Comparison of ENCODE assay signal across 8 mouse cellular contexts in genomic region chr3:121262521-121263204, GRCm38 (mm10). TPM values are rescaled to one million over a fixed set of nuclear protein-coding genes. Genes with fewer than 3 reads are reported as not detected.
A peak's percentile ranks its signal among the peaks of the same experiment; 100 is the strongest.
DNase-seq lines count a peak whose midpoint lies in the region; ATAC-seq and TF ChIP-seq lines count a peak whose summit lies in the region.

No protein-coding gene starts in this region.

- no peak for TF ChIP-seq CTCF in forebrain, postnatal 0 days (IDR thresholded peaks at IDR 0.05; ENCODE audit: low read depth)

- peak overlapping the region; percentile 79 for H3K4me3 ChIP-seq in forebrain, postnatal 0 days (ENCODE audit: low read depth, low read length)
- H3K4me3 ChIP-seq in hindbrain, embryonic 13.5 days: peak overlapping the region; percentile 80
- H3K4me3 ChIP-seq in limb, embryonic 11.5 days (ENCODE audit: low read depth, low read length): peak overlapping the region; percentile 65
- peak overlapping the region; percentile 85 for H3K4me3 ChIP-seq in midbrain, embryonic 10.5 days

- peaks cover 6% of the 10 kb centered on the region; the same call in 1 of the 2 replicates for H3K27me3 ChIP-seq in forebrain, postnatal 0 days (ENCODE audit: insufficient read depth, low read length)
- peaks cover 60% of the 10 kb centered on the region for H3K27me3 ChIP-seq in hindbrain, embryonic 13.5 days
- H3K27me3 ChIP-seq in limb, embryonic 11.5 days (ENCODE audit: control insufficient read depth, insufficient read depth, low read length): peaks cover 38% of the 10 kb centered on the region
- H3K27me3 ChIP-seq in midbrain, embryonic 10.5 days (ENCODE audit: low read depth, poor library complexity, severe bottlenecking): peaks cover 72% of the 10 kb centered on the region

- H3K36me3 ChIP-seq in forebrain, postnatal 0 days (ENCODE audit: insufficient read depth): no peaks in the 10 kb centered on the region
- no peaks in the 10 kb centered on the region for H3K36me3 ChIP-seq in hindbrain, embryonic 13.5 days
- no peaks in the 10 kb centered on the region for H3K36me3 ChIP-seq in limb, embryonic 11.5 days (ENCODE audit: control insufficient read depth, insufficient read depth, low read length)
- no peaks in the 10 kb centered on the region for H3K36me3 ChIP-seq in midbrain, embryonic 10.5 days

- peak overlapping the region; percentile 84 for H3K27ac ChIP-seq in forebrain, postnatal 0 days (ENCODE audit: low read depth, low read length)
- H3K27ac ChIP-seq in hindbrain, embryonic 13.5 days: peak overlapping the region; percentile 73
- no peak overlapping the region for H3K27ac ChIP-seq in limb, embryonic 11.5 days (replicated peaks; ENCODE audit: low read depth, low read length)
- peak overlapping the region; percentile 83 for H3K27ac ChIP-seq in midbrain, embryonic 10.5 days (replicated peaks)

- peak overlapping the region; percentile 90 for H3K4me2 ChIP-seq in forebrain, postnatal 0 days (ENCODE audit: low read depth)
- peak overlapping the region; percentile 91 for H3K4me2 ChIP-seq in hindbrain, embryonic 13.5 days
- peak overlapping the region; percentile 99 for H3K4me2 ChIP-seq in limb, embryonic 11.5 days (ENCODE audit: low read depth, severe bottlenecking)

- H3K9ac ChIP-seq in forebrain, postnatal 0 days: peak overlapping the region; percentile 85
- peak overlapping the region; percentile 84 for H3K9ac ChIP-seq in hindbrain, embryonic 13.5 days
- H3K9ac ChIP-seq in limb, embryonic 11.5 days (ENCODE audit: low read length): peak overlapping the region; percentile 70

- H3K9me3 ChIP-seq in forebrain, postnatal 0 days (ENCODE audit: low read length): no peaks in the 10 kb centered on the region
- no peaks in the 10 kb centered on the region for H3K9me3 ChIP-seq in hindbrain, embryonic 13.5 days
- no peaks in the 10 kb centered on the region for H3K9me3 ChIP-seq in limb, embryonic 11.5 days (ENCODE audit: control insufficient read depth, low read length)
- no peaks in the 10 kb centered on the region for H3K9me3 ChIP-seq in midbrain, embryonic 10.5 days (replicated peaks)

- peak; percentile 65 for ATAC-seq in cerebellum, adult (ENCODE audit: insufficient number of reproducible peaks, low FRiP score, low TSS enrichment)
- peak; percentile 86 for ATAC-seq in forebrain, postnatal 0 days
- peak; percentile 94 for ATAC-seq in hindbrain, embryonic 13.5 days (ENCODE audit: low FRiP score)
- ATAC-seq in limb, embryonic 11.5 days (ENCODE audit: insufficient number of reproducible peaks, low FRiP score, low TSS enrichment, low read depth): peak; percentile 86

- no peak for DNase-seq in cerebellum, adult 11-12 months
- peak; percentile 64 for DNase-seq in cerebellum, adult 9-10 months
- DNase-seq in forebrain, postnatal 0 days: peak; percentile 78
- peak; percentile 71 for DNase-seq in limb, embryonic 11.5 days (ENCODE audit: low spot score)
- DNase-seq in midbrain, embryonic 10.5 days (ENCODE audit: low spot score): peak; percentile 75
- DNase-seq in right cerebral cortex, postnatal 25 days: peak; percentile 71

- no peaks in the 10 kb centered on the region for H3K4me1 ChIP-seq in forebrain, postnatal 0 days (ENCODE audit: insufficient read depth)
- peaks cover 9% of the 10 kb centered on the region for H3K4me1 ChIP-seq in hindbrain, embryonic 13.5 days (replicated peaks)
- H3K4me1 ChIP-seq in limb, embryonic 11.5 days (ENCODE audit: control insufficient read depth, insufficient read depth, low read length): peaks cover 4% of the 10 kb centered on the region
- peaks cover 16% of the 10 kb centered on the region for H3K4me1 ChIP-seq in midbrain, embryonic 10.5 days

- under 1% methylated on average over 63 of the region's 97 CpGs for WGBS in forebrain, postnatal 0 days
- under 1% methylated on average over 72 of the region's 97 CpGs for whole genome bisulfite sequencing in hindbrain, embryonic 13.5 days
- under 1% methylated on average over 97 of the region's 97 CpGs for WGBS in limb, embryonic 11.5 days
- WGBS in midbrain, embryonic 10.5 days: under 1% methylated on average over 96 of the region's 97 CpGs

RNA-seq across cellular contexts. Expression of gene Tmem56, which starts 20.2 kb away (rescaled TPM):
- total RNA-seq in forebrain, postnatal 0 days (2014; rRNA removed): 14.2 and 15.5 TPM in 2 replicates
- 2.7 and 3.9 TPM in 2 replicates for polyA plus RNA-seq in forebrain, postnatal 0 days (2015; fragmentation: Nextera tagmentation; extraction: Ambion mirVana)
- 1.3 and 1.5 TPM in 2 replicates for polyA plus RNA-seq in hindbrain, embryonic 13.5 days (2015; fragmentation: Nextera tagmentation; extraction: Ambion mirVana)
- polyA plus RNA-seq in limb, embryonic 11.5 days (2014; fragmentation: Nextera tagmentation; extraction: Ambion mirVana): 0.95 and 1.4 TPM in 2 replicates
- 0.82 and 1.1 TPM in 2 replicates for polyA plus RNA-seq in midbrain, embryonic 10.5 days (2016; fragmentation: Nextera tagmentation; extraction: Ambion mirVana)

RNA-seq across cellular contexts. Expression of gene Alg14, which starts 28.9 kb away (rescaled TPM):
- 20.8 and 28.2 TPM in 2 replicates for total RNA-seq in forebrain, postnatal 0 days (2014; rRNA removed)
- polyA plus RNA-seq in forebrain, postnatal 0 days (2015; fragmentation: Nextera tagmentation; extraction: Ambion mirVana): 29.6 and 31.6 TPM in 2 replicates
- polyA plus RNA-seq in hindbrain, embryonic 13.5 days (2015; fragmentation: Nextera tagmentation; extraction: Ambion mirVana): 34.1 and 39.7 TPM in 2 replicates
- 32.4 and 37.0 TPM in 2 replicates for polyA plus RNA-seq in limb, embryonic 11.5 days (2014; fragmentation: Nextera tagmentation; extraction: Ambion mirVana)
- 37.3 and 40.7 TPM in 2 replicates for polyA plus RNA-seq in midbrain, embryonic 10.5 days (2016; fragmentation: Nextera tagmentation; extraction: Ambion mirVana)
